Mouse (Mus musculus) cerebellum, adult 11-12 months (tissue): ENCODE measurements around the gene Sart1.
"Not testable (repeated sequence)": the region's sequence is repeated elsewhere in the genome, so short reads cannot be mapped to it uniquely, and the experiment has no call there.

Source experiments
- DNase-seq: peaks from one replicate; pipeline ENCODE4 v3.0.0; 2022

Sart1 gene

GRCm38 (mm10) chr19:5413840-5414239 lies 25.3 kb upstream of the Sart1 start:
- DNase-seq: no peak

DNA sequence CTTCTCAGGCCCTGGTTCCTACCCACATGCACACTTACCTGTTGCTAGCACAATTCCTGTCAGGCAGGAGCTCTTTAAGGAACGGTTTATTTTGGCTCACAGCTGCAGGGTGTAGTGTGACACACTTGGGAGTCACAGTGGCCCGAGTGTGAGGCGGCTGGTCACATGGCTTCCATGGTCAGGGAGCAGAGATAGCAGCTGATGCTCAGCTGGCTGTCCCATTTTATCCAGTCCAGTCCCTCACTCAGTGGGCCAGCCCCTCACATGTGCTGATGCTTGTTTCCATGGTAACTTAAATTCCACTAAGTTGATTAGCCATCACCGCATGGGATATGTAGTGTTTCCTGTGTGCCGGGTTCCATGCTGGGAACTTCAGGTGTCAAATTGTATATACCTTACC lies 23.5 kb upstream of the Sart1 start:
- no peak for DNase-seq

DNA sequence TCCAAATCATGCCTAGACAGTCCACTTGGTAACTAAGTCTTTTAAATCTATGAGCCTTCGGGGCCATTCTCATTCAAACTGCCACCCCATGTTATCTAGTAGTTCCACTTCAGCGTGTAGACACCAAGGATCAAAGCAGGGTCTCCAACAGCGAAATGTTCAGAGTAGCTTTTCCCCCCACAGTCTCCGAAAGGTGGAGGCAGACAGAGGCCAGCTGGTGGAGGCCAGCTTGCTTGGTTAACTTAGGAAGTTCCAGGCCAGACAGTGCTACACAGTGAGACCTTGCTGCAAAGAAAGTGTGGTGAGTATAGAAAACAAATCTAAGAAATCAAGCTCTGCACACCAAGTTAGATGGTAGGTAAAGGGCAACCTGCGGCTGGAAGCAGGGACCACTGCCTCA lies 22.1 kb upstream of the Sart1 start:
- DNase-seq: no peak

- DNase-seq: no peak
These were observed 20.6 kb upstream of the Sart1 start for GRCm38 (mm10) chr19:5409068-5409467.

GRCm38 (mm10) chr19:5408057-5409001 lies 19.8 kb upstream of the Sart1 start:
- no peak for DNase-seq

- DNase-seq: peak; percentile 75
These were observed 18.6 kb upstream of the Sart1 start for GRCm38 (mm10) chr19:5407133-5407532.

DNA sequence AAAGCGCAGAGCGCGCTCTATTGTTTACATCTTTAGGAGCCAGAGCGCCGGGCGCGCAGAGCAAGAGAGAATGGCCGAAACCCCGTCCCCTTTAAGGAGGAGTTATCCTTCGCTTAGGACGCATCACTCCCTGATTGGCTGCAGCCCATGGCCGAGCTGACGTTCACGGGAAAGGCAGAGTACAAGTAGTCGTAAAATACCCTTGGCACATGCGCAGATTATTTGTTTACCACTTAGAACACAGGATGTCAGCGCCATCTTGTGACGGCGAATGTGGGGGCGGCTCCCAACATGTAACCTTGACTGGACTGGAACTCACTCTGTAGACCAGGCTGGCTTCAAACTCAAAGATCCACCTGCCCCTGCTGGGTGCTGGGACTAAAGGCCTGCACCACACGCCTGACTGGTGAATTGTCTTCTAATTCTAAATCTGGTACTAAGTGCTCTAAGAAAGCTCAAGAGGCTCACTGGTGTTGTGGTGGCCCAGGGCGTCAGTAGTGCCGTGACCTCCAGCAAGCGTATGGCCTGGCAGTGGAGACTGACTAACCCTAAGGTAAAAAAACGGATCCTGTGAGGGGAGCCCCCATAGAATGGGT lies 18.1 kb upstream of the Sart1 start:
- peak; percentile 76 for DNase-seq

DNA sequence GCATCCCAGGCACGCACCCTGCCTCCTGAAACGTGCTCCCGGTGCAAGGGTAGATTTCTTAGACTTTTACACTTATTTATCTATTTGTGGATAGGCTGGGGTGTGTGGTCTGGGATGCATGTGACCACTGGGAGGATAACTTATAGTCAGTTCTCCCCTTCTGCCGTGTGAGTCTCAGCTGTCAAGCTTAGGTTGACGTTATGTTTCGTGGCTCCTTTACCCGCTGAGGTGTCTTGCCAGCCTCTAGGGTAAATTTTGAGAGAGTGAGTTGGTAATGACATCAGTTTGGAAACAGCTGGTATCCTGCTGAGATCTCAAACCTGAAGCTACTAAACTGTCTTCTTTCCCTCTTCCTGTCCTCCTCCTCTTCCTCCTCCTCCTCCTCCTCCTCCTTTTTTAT lies 17.4 kb upstream of the Sart1 start:
- DNase-seq: no peak

DNA sequence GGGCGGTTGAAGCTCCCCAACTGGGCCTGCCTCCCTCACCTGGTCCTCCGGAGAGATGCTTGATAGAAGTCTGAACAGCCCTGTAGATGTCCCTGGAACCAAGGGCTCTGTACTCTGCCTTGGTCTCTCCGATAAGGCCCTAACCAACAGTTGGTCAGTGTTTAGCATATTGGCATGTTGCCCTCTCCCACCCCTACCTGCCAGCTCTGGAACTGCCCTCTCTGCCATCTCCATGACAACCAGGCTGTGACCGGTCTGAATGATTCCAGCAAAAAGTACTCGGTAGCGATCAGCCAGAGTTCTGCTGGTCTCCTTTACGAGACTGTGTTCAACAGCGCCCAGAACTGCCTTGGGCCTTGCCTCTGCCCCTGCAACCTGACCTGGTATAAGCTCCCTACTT lies 13.8 kb upstream of the Sart1 start, which contains the start of gene Tsga10ip:
Gene Tsga10ip, minus strand, starts transcription at position 234 of the 400 bp plus-strand sequence.
- DNase-seq: no peak

DNA sequence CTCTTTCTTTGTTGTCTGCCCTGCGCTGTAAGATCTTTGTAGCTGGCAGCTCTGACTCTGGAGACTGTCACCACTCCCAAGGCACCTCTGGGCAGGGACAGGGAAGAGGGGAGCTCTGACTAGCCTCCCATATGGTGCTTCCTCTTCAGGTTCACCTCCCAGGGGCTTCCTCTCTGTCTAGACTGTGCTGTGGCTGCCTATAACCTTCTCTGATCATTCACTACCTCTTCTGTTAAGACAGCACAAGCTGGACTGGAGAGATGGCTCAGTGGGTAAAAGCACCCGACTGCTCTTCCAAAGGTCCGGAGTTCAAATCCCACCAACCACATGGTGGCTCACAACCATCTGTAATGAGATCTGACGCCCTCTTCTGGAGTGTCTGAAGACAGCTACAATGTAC lies 12.6 kb upstream of the Sart1 start:
- DNase-seq: not testable (repeated sequence)

DNA sequence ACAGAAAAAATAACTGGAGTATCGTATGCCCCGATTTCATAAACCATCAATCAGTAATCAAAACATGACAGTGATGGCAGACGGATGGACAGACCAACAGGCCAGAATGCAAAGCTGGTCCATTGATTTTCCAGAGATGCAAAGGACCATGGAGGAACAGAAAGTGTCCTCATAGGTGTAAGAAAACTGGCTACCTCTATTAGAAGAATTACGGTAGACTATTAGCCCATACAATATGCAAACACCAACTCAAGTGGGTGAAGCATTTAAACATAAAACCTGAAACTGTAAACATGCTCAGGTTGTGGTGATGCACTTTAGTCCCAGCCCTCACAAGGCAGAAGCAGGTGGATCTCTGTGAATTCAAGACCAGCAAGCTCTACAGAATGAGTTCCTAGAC lies 6.9 kb upstream of the Sart1 start:
- no peak for DNase-seq

DNA sequence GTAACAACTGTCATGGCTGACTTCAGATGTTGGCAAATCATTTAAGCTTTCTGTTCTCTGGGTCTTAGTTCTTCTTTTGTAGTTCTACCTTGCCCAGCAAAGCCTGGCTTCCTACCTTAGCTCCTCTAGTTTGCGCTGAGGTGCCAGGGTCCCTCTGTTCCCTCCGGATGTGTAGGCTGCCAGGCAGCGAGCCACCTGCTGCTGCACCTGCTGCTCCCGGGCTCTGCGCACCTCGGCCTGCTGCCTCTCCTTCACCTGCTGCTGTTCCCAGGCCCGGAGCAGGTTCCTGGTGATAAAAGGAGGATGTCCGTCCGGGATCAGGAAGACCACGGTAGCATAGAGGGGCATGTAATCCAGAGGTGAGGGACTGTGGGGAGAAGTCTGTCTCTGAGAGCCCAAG lies 5.7 kb upstream of the Sart1 start:
- DNase-seq: peak; percentile 79

DNA sequence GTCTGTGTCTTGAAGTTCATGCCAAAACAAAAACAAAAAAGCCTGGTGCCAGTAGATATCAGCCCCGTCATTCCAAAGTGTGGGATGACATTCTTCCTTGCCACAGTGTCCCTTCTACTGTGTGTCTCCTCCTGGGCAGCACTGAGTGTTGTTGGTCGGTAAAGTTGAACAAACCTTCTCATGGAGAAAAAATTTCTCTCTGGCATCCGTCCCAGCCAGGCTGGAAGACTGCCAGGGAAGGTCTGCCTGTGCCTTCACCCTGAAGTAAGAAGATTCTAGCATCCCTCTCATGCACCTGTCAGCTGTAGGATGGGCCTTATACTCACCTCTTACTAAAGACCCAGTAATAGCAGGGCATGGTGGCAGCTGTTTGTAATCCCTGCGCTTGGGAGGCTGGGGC lies 4.4 kb upstream of the Sart1 start:
- peak; percentile 74 for DNase-seq

- DNase-seq: no peak
These were observed 1.9 kb upstream of the Sart1 start for GRCm38 (mm10) chr19:5390416-5390815.

- peak; percentile 54 for DNase-seq
These were observed 1.1 kb upstream of the Sart1 start for GRCm38 (mm10) chr19:5389647-5390046.

DNA sequence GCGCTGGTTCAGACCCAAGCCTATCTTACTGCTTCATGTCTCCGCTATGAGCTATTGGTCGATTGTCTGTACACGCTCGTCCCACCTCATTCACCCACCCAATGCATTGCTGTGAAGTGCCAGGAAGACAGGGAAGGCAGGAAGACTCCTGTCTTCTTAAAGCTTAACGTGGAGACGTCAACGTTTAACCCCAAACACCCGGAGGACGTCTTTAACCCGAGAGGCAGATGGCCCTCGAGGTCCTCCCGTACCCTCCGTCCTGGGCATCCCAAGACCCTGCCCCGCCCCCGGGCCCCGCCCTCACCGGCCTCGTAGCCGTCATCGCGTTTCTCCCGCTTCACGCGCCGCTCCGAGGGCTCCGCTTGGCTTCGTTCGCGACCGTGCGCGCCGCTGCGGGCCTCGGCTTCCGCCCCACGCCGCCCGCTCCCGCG lies 477 bp downstream of the Sart1 start:
- peak; percentile 51 for DNase-seq

GRCm38 (mm10) chr19:5384715-5385114 lies 3.8 kb downstream of the Sart1 start:
- DNase-seq: no peak

DNA sequence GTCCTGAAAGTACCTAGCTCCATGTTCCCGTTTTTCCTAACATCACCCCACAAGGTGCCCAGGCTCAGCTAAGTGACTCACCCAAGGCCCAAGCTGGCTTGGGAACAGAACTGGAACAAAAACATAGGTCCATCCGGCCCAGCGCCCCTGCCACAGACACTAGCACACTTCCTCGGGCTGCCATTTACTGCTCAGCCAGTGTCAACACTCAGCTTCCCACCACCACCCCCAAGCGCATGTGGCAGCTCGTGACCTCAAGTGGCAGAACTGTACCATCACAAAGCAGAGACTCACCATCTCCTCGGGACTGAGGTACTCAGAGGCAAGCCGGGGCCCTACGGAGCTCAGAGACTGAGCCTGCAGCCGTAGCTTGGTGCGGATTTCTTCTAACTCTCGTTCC lies 5.2 kb downstream of the Sart1 start:
- no peak for DNase-seq

DNA sequence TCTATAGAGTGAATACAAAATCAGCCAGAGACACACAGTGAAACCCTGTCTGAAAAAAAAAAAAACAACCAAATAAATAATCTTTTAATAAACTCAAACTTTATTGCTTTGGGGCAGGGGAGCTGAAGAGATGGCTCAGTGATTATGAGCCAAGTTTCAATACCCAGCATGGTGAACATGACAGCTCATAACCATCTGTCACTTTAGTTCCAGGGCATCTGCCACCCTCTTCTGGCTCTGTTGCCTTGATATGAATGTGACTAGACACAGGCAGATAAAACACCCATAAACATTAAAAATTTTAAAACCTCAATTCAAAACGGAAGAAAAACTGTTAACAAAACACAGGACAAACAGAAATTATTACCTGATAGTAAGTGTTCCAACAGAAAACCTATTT lies 11.1 kb downstream of the Sart1 start:
- DNase-seq: no peak

GRCm38 (mm10) chr19:5374748-5375147 lies 13.8 kb downstream of the Sart1 start:
- no peak for DNase-seq

- no peak for DNase-seq
These were observed 14.3 kb downstream of the Sart1 start for GRCm38 (mm10) chr19:5374177-5374576.

DNA sequence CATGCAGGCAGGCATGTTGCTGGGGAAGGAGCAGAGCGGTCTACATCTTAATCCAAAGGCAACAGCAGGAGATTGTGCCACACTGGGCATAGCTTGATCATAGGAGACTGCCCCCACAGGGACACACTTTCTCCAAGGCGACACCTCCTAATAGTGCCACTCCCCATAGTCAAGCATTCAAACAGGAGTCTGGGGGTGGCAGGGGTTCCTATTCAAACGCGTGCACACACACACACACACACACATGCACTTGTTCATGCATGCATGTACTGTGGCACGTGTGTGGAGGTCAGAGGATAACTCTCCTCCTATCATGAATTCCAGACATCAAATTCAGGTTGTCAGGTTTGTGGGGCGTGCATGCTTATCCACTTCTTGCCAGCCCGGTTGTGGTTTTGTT lies 15.8 kb downstream of the Sart1 start:
- no peak for DNase-seq

GRCm38 (mm10) chr19:5370932-5371331 lies 17.6 kb downstream of the Sart1 start:
- no peak for DNase-seq

GRCm38 (mm10) chr19:5367455-5367854 lies 21.0 kb downstream of the Sart1 start:
- no peak for DNase-seq

DNA sequence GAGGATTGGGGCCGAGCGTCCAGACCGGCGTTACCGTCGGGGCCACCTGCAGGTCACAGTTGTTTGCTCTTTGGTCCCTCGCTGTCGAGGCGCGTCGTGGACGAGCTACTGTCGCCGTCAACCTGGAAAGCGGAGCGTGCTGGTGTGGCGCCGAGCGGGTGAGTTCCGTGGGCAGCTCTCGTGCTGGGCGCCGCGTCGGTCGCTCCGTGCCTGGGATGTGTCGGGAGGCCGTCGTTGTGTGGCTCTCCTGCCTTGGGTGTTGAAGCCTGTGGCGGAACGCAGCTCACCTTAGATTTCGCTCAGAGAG lies 21.5 kb downstream of the Sart1 start, which contains the start of gene Banf1:
Gene Banf1, minus strand, starts transcription at position 116 of the 307 bp plus-strand sequence.
- no peak for DNase-seq
